Mouse (Mus musculus) embryo, embryonic 10 days (tissue): ENCODE data around the gene Pip5k1c.
A peak's percentile ranks its signal among the peaks of the same experiment; 100 is the strongest.

Experiments
- DNase-seq: peaks from one replicate; pipeline ENCODE4 v3.0.0-alpha.2; 2015; ENCODE audit warnings: low spot score

Gene Pip5k1c

DNA sequence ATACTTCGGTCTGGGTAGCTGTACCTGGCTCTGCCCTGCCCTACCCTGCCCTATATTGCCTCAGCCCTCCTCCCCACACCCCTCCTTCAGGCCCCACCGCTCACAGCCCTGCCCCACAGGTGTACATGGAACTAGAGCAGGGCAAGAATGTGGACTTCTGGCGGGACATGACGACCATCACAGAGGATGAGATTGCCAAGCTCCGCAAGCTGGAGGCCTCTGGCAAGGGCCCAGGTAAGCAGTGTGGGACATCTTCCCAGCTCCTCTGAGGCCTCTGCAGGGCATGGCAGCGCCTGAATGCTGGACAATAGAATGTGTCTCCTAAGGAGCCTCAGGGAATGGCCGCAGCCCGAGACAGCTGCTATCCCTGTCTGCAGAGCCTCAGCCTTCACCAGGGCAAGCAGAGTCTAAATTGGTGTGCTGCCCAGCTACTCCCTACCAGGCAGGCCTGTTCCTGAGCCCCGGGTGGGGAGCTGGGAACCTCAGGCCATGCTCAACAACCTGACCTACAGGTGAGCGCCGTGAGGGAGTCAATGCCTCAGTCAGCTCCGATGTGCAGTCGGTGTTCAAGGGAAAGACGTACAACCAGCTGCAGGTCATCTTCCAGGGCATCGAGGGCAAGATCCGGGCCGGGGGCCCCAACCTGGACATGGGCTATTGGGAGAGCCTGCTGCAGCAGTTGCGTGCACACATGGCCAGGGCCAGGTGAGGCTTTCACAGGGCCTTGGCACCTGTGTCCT is 31.2 kb downstream of the Pip5k1c start:
- no peak for DNase-seq

GRCm38 (mm10) chr10:81325176-81325575 is 32.4 kb downstream of the Pip5k1c start:
- no peak for DNase-seq

GRCm38 (mm10) chr10:81325781-81326180 is 33.0 kb downstream of the Pip5k1c start:
- no peak for DNase-seq

- DNase-seq, result no peak
Observed at GRCm38 (mm10) chr10:81326858-81327257, 34.1 kb downstream of the Pip5k1c start.

DNA sequence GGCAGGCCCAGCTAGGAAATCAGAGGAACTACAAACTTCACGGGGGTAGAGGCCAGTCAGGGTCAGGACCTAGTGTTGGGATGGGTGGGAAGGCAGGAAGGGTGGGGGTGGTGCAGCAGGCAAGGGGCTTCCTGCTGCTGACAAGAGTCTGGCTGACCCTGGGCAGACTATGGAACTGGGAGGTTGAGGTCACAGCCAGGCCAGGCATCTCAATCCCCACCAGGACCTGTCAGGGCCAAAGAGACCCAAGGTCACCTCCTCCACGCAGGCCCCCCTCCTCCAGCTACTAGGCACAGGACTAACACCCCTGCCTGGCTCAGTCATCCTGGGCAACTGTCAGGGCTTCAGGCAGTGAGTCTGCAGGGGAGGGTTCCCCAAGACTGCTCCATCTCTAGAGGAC is 35.2 kb downstream of the Pip5k1c start:
- peak; percentile 35 for DNase-seq

DNA sequence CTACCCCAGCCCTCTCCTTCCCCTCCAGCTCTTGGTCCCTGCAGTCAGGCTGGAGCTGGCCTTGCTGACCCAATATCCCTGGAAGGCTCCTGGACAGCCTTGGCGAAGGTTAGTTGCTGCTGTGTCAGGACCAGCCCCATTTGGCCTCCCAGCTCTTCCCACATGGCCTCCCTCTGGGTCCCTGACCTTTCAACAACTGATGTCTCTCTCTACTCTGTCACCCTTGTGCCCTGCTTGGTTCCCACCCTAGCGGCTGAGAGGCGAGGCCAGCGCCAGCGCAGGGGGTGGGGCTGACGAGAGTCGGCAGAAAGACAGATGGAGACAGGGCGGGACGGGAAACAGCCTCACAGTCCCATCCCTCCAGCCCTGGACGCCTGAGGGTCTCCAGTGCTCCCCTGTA is 35.6 kb downstream of the Pip5k1c start, which contains the start of gene Tbxa2r:
Gene Tbxa2r, plus strand, starts transcription at position 346 of the 400 bp plus-strand sequence.
- peak; percentile 64 for DNase-seq

- DNase-seq, result peak; percentile 43
Observed at GRCm38 (mm10) chr10:81329194-81329975, 36.6 kb downstream of the Pip5k1c start.

DNA sequence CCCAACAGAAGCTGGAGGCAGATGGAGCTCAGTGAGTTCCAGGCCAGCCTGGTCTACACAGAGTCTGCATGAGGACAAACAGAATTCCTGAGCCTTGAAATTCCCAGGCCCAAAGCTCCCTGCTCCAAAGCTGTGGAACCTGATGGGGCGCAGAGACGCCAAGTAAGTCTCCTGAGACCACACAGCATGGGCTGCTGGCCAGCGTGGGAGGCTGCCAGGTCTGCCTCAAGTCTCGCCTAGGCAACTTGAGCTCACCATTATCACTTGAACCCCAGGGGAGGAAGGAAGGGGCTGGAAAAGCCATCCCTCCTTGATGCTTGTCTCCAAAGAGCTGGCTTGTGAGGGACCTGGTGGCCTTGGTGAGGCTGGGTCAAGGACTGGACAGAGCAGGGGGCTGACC is 37.2 kb downstream of the Pip5k1c start:
- DNase-seq, result no peak

DNA sequence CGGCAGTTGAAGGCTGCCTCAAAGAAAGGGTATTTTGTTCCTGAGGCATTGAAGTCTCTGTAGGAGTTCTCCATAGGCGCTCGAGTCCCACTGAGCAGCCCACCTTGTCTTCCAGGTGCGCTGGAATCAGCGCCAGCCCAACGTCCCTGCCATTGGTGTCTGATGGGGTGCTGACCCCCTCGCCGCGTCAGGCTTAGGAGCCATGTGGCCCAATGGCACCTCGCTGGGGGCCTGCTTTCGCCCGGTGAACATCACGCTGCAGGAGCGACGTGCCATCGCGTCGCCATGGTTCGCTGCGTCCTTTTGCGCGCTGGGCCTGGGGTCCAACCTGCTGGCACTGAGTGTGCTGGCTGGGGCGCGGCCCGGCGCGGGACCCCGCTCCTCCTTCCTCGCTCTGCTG is 39.5 kb downstream of the Pip5k1c start:
- no peak for DNase-seq

DNA sequence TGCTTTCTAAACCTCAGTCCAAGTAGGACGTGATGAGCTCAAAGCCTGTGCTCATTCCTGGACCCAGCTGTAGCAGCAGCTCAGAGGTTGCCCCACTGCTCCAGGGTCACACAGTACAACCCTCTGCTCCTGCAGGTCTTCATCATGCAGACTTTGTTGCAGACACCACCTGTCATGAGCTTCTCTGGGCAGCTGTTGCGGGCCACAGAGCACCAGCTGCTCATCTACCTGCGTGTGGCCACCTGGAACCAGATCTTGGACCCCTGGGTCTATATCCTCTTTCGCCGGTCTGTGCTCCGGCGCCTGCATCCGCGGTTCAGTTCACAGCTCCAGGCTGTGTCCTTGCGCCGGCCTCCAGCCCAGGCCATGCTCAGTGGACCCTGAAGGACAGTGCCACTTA is 41.6 kb downstream of the Pip5k1c start:
- no peak for DNase-seq

DNA sequence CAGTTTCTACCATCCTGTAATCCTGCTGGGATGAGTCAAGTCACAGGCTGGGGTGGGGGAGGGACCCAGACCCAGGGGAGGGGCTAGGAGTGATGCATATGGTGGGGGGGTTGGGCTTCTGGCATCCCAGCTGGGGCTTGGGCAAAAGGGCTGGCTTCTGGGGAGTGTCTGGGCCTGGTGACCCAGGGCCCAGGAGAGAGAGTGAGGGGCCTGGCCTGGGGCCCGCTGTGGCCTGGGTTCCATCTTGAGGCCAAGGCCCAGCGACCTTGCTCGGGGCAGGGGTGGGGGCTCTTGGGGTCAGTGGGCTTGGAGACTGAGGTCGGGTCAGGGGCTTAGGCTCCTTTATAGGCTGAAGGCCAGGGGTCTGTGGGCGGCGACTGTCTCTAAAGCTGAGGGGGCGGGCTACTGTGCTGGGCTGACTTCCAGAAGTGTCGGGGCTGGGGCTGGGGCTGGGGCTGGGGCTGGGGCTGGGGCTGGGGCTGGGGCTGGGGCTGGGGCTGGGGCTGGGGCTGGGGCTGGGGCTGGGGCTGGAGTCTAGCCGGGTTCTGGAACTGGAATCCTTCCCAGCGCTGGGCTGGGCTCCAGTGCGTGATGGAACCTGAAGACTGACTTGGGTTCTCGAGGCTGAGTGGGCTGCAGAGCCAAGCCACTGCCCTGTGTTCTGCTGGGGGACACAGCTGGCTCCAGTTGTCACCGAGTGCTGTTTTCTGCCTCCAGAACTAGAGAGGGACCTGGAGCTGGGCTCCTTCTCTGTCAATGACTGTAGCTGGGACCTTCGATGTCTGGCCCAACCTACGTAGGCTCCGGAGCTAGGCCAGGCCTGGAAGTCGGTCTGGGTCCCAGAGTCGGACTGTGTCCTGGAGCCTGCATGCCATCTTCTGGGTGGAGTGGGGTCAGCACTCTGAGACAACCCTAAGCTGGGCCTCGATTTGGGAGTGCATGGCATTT is 42.9 kb downstream of the Pip5k1c start:
- peak; percentile 63 for DNase-seq

GRCm38 (mm10) chr10:81336558-81336957 is 43.8 kb downstream of the Pip5k1c start:
- DNase-seq, result no peak

DNA sequence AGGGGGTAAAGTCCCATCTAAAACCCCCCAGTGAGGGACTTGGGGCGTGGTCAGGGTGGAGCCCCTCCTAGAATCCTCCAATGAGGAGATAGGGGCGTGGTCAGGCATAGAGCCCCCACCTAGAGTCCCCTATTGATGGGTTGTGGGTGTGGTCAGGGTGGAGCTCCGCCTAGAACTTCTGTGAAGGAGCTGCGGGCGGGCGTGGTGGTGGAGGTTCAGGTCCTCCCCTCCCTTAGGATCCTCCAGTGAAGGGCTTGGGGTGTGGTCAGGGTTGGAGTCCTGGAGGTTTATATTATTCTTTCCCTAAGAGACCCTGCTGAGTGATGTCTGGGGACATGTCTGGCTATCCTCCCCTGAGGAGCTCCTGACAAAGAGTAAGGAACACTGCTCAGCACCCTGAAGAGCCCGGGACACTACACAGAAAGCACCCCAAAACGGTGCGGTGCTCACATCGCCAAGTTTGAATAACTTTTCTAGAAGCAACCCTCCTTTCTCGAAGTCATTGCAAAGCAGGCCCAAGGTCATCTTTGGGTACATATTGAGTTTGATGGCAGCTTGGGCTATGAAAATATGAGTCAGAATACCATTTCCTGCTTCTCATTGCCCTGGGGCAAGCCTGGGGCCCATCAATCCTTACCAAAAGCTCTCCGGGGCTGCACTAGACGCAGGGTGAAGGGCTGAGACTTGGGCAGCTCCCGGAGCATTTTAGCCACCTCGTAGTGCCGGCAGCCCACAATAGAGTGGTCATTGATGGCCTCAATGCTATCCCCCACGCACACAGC is 48.0 kb downstream of the Pip5k1c start:
- DNase-seq, result no peak

DNA sequence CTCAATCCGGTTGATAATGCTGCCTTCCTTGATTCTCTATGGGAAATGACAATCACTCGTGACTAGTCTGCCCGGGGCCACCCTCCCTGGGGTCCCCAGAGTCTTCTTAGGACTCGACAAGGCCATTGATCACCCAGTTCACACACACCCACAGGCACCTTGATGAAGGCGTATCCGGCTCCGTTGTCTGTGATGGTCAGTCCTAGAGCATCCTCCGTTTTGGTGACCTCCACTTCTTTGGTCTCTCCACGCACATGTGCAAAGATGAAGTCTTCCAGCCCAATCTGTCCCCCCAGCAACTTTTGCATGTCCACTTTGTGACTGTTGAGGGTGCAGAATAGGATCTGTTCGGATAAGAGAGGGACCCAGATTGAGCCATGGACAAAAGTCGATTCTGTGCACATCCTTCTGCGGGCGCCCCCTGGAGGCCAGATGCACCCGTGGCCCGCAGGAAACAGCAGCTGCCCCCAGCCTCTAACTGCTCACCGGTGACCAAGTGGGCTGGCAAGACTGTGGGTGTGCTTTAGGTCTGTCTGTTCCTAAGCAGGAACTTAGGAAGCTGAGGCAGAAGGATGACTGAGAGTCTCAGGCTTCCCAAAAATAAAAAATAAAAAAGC is 48.7 kb downstream of the Pip5k1c start:
- peak; percentile 70 for DNase-seq

- no peak for DNase-seq
Observed at GRCm38 (mm10) chr10:81342686-81343505, 50.1 kb downstream of the Pip5k1c start, which contains the start of gene Gipc3. Gipc3 (minus strand) TSS chr10:81343266.

DNA sequence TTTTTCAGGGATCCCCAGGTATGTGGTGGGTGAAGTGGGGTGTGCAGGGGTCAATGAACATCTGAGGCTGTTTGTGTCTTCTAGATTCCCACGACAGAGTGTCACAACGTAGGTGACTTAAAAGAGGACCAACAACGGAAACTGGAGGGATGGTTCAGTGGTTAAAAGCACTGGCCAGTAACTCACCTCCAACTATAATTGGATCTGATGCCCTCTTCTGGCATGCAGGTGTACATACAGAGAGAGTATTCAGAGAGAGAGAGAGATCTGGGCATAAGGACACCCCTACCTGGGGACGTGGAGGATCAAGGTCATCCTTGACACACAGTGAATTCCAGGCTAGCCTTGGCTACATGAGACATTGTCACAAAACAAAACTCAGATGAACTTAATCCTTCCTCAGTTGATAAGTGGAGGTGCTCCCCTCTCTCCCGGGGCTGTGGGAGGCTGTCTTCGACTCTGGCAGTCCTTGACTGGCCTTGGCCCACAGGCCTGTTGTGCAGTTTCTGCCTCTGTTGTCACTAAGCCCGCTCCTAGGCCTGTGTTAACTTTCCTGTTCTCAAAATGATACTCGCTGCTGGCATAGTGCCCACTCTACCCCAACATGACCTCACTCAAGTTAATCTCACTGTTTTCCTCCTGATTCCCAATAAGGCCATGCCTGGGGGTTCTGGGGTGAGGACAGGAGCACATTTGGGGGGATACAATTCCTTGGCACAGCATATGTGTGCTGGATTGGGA is 51.8 kb downstream of the Pip5k1c start:
- DNase-seq, result no peak

GRCm38 (mm10) chr10:81345162-81345534 is 52.4 kb downstream of the Pip5k1c start:
- DNase-seq, result no peak

GRCm38 (mm10) chr10:81346453-81347067 is 53.8 kb downstream of the Pip5k1c start:
- DNase-seq, result peak; percentile 85

DNA sequence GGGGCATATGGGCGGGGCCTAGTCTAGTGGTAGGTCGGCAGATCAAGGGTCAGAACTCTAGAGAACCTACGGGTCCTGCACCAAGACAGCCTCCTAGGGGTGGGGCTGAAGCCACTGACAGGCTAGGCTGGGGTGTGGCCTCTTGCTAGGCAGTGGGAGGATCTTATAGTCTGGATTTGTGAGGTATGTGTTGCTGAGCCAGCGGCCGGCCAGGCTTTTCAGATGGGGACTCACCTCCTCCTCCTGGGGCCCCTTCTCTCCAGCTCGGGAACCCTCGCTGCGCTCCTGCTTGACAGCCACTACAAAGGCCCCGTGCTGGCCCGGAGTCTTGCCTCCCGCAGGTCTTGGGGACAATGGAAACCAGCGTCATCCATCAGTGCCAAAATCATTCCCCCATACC is 56.4 kb downstream of the Pip5k1c start:
- peak; percentile 72 for DNase-seq
